Mouse (Mus musculus) telencephalon, adult 2 months (tissue): ENCODE results near the gene Btd.
A peak's percentile ranks its signal among the peaks of the same experiment; 100 is the strongest.
"Not testable (repeated sequence)": the region's sequence is repeated elsewhere in the genome, so short reads cannot be mapped to it uniquely, and the experiment has no call there.

Experiments used
- DNase-seq: peaks from one replicate; pipeline ENCODE4 v3.0.0-alpha.2; 2011; ENCODE audit warnings: low read depth, low spot score

Btd gene

GRCm38 (mm10) chr14:31640890-31641505 lies at the start of gene Btd, which contains the start of gene Hacl1:
TSS of gene Btd (plus strand) at chr14:31641028.
TSS of gene Hacl1 (minus strand) at chr14:31641286.
- DNase-seq, result peak; percentile 93

- no peak for DNase-seq
These were observed 49.6 kb upstream of the Btd start, which contains the start of gene Colq for GRCm38 (mm10) chr14:31591243-31591642. TSS of gene Colq (minus strand) at chr14:31591343.

DNA sequence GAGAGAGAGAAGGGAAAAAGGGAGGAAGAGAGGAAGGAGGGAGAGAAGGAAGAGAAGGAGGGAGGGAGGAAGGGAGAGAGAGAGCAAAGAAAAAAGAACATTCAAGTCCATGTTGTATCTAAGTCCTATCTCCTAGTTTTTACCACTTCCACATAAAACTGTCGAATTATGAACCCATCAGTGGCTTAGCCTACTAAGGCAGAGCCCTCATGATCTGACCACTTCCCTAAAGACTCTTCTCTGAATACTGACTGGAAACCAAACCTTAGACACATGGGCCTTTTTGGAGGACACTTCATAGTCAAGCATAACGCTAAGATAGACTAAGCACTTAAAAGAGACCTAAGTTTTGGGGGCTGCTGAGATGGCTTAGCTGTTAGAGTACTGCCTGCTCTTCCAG lies 47.8 kb upstream of the Btd start:
- DNase-seq, result no peak

GRCm38 (mm10) chr14:31594693-31595092 lies 46.1 kb upstream of the Btd start:
- no peak for DNase-seq

GRCm38 (mm10) chr14:31596408-31596807 lies 44.4 kb upstream of the Btd start:
- DNase-seq, result no peak

DNA sequence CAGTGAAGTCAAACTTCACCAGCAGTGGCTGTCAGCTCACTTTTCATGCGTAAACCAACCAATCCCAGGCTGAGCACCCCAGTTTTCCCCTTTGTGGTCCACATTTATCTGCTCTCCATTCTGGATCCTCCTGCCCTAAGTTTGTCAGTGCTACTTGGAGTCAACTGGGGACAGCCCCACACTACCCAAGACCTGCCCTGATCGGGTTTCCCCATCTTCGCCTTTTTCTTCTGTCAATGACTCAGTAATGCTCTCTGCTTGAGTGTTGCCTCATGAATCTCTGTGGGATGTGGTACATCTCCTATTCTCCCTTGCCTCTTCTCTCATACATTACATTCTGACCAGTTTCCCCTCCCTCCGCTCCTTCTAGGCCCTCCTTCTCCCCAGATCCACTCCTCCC lies 43.4 kb upstream of the Btd start:
- no peak for DNase-seq

DNA sequence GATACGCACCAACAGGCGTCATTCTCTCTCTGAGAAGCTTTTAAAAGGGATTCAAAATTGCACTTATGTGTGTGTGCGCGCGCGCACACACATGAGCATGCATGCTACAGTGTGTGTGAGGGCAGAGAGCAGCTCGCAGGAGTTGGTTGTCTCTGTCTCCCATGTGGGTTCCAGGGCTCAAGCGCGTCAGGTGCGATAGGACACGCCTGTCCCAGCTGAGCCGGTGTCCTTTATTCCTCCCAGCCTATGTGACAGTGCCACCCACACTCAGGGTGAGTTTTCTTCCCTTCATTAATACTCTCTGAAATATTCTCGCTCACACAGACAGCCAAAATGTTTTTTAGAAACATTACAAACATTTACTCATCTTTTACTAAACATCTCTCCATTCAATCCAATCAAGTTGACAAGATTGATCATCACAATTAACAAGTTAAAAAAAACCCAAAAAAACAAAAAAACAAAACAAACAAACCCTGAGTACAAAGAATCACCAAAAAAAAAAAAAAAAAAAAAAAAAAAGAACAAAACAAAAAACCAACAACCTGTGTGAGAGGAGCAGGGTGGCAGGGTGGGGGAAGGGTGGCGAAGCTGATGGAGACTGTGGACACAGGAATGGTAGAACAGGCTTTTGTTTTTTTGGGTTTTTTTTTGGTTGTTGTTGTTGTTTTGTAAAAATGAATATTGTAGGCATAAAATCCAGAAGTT lies 38.8 kb upstream of the Btd start:
- no peak for DNase-seq

- DNase-seq, result not testable (repeated sequence)
These were observed 38.2 kb upstream of the Btd start for GRCm38 (mm10) chr14:31602616-31602979.

- DNase-seq, result no peak
These were observed 35.9 kb upstream of the Btd start for GRCm38 (mm10) chr14:31604916-31605315.

DNA sequence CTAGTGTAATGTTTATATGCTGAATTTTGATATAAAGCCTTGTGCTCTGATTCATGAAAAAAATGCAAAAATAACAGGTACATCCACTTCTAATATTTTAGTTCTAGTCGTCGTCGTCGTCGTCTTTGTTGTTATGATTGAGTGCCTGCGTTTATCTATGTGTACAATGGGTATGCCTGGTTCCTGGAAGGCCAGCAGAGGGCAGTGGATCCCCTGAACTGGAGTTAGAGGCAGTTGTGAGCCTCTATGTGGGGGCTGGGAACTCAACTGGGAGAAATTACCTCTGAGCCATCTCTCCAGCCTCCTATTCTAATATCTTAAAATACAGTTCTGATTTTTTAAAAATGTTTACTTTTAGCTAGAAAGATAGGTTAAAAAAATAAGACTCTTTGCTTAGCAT lies 35.3 kb upstream of the Btd start:
- DNase-seq, result no peak

DNA sequence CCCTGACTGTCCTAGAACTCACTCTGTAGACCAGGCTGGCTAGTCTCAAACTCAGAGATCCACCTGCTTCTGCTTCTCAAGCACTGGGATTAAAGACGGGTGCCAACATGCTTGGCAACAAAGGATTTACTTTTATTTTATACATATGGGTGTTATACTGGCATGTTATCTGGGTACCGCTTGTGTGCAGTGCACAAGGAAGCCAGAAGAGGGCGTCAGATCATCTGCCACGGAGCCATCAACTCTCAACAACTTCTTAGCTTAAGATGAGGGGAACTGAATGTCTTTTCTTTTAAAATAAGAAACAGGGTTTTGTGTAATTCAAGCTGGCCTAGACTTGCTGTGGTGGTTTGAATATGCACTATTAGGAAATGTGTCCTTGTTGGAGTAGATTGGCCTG lies 28.8 kb upstream of the Btd start:
- DNase-seq, result no peak

- no peak for DNase-seq
These were observed 27.2 kb upstream of the Btd start for GRCm38 (mm10) chr14:31613671-31614070.

DNA sequence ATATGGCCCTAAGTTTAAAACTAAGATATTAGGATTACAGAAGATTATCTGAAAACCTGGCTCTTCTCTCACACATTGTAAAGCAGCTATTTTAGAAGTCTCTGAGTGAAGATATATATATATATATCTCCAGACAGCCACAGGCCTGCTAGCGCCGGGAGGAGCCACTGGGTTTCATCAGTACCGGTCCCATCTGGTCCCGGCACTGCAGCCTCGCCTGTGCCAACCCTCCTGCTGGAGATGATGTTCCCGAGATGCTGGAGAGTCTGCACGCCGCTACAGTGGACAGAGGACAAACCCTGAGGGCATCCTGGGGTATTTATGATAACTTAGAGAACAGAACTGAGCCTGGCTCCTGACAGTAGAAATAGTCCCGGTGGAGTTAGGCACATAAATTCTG lies 23.6 kb upstream of the Btd start:
- DNase-seq, result no peak

- DNase-seq, result no peak
These were observed 22.8 kb upstream of the Btd start for GRCm38 (mm10) chr14:31617997-31618396.

- no peak for DNase-seq
These were observed 20.1 kb upstream of the Btd start for GRCm38 (mm10) chr14:31620591-31621223.

DNA sequence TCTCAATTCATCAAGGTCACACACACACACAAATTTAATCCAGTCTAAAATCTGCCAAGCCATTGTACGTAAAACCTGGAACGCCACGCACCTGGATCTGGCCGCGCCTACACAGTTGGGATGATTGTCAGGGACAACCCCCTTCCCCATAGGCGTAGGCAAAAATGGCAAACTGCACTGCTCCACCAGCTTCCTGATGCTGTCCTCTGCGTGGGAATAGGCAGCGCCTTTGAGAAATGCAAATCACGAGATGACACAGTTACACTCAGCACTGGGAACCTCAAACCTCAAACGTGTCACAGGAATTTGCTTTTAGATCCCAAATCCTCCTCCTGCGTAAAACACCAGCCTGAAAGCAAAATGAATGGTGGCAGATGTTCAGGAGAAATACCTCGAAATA lies 18.1 kb upstream of the Btd start:
- DNase-seq, result peak; percentile 86

GRCm38 (mm10) chr14:31630677-31631076 lies 10.2 kb upstream of the Btd start:
- no peak for DNase-seq

DNA sequence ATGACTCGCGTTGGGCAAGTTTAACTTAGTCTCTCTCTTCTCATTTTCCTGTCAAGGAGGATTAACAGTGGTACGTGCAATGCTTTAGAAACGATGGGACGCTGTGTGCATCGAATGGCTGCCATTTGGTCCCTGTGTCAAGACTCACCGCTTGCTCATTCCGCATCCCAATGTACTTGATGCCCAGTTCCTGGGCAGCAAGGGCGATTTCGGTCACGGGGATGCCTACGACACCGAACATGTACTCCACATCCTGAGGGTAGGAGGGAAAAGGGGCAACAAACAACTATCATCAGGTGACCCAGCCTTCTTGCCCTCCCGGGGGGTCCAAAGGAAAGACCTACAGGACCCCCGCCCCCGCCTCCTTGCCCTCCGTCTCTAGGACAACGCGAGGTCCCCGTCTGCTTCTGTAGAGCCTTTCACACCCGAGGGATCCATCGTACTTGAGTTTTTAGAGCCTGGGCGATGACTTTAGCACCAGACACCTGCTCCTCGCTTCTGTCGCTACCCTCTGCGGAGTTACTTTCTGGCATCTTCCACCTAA lies 410 bp upstream of the Btd start, which contains the start of gene Gm49387:
Gm49387 (minus strand) TSS at position 533 of the 544 bp plus-strand sequence.
- DNase-seq, result no peak

DNA sequence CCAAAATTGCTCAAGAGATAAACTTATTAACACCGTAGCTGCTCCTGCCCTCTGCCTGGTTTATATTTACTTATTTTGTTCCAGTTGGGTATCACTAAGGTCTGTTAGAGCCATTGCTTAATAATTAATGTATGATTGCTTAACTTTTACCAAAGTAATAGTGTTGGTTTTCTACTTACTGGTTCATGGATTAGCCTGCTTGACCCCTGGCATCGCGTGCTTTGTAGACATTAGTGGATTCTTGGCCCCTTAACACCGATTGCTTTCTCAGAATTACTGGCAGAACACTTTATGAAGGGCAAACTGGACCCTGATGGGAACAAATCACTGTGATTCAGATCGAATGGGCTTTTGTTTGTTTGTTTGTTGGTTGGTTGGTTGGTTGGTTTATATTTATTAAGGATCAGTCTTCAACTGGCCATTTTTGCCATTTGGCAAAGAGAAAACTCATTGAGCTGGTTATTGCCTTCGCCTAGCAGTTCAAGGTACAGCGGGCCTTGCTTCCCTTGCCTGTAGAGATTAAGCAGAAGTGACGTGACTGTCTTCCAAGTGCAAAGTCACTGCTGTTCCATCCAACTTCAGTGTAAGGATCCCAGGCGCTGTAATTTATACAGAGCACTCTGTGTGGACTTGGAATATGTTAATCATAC lies 803 bp downstream of the Btd start:
- DNase-seq, result no peak

GRCm38 (mm10) chr14:31644183-31644830 lies 3.5 kb downstream of the Btd start:
- DNase-seq, result no peak

- no peak for DNase-seq
These were observed 4.2 kb downstream of the Btd start for GRCm38 (mm10) chr14:31644931-31645547.
